Mouse (Mus musculus): ENCODE data around the gene Nop14.

GRCm38 (mm10) chr5:34641991-34642390 lies 18.0 kb downstream of the Nop14 start:
- TF ChIP-seq CTCF (IDR thresholded peaks at IDR 0.05; ENCODE audit: low read depth, low read length) (no peak), GATA1 (IDR thresholded peaks at IDR 0.05; ENCODE audit: borderline replicate concordance, low read length) (no peak), POLR2AphosphoS5 (IDR thresholded peaks at IDR 0.05; ENCODE audit: insufficient replicate concordance, low read depth, low read length) (no peak)
